Mouse (Mus musculus) E14TG2a.4 (cell line): ENCODE data around the gene Ndufb11.

Source experiments
- CTCF ChIP-seq: conservative IDR thresholded peaks from 2 replicates; pipeline ENCODE4 v1.5.1; 2014; ENCODE audit warnings: low read length
- POU5F1 ChIP-seq: IDR thresholded peaks from 2 replicates; pipeline ENCODE4 v1.6.1; 2014; ENCODE audit warnings: low read length, borderline replicate concordance

GRCm38 (mm10) chrX:20572683-20573082 is 44.7 kb downstream of the Ndufb11 start:
- no peak for TF ChIP-seq CTCF
- TF ChIP-seq POU5F1 = no peak
